Mouse (Mus musculus) c-Kit-positive CD71-negative TER-119-negative erythroid progenitor cells, embryonic 14.5 days (primary cell): ENCODE measurements at regions not wholly inside any gene's neighbourhood (a gene's known extent, or its start where the extent isn't known, plus 50 kb on each side); places are given as distances from the start of the nearest gene placed in this dataset.

Source experiments
- DNase-seq: peaks from one replicate; pipeline ENCODE4 v3.0.0-alpha.2; 2013; ENCODE audit warnings: low read depth

DNA sequence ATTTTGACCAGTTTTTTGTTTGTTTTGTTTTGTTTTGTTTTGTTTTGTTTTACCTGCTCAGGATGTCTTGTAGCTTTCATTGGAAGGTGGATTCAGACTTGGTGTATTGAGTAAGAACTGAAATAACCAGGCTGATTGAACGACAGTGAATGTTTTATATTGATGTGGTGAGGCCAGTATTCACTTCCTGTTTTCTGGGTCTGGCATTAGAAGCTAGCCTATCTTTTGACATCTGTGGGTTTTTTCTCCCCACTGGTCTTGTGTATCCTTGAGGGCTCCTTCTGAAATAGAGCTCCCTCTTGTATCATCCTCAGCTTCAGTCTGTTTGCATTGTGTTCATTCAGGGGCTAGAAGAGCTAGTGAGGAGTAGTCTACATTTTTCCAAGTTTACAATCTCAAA lies 175.5 kb downstream of the 1700129C05Rik start:
- DNase-seq, result no peak

DNA sequence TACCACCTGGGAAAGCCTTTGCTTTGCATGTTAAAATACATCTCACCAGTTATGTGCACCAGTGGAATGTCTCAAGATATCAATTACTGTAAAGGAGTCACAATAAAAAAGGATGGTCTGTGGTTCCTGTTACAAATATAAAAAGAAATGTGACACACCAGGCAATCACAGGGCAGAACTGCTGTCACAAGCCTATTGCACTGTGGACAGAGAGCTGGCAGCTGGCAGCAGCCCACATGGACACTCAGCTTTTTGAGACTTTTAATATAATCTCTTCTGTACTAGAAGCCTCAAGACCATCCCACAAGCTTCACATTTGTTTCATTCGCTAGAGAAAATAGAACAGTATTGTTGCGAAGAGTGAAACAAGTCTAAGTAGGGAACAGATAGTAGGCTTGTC lies 197.7 kb downstream of the 1700129C05Rik start:
- no peak for DNase-seq

DNA sequence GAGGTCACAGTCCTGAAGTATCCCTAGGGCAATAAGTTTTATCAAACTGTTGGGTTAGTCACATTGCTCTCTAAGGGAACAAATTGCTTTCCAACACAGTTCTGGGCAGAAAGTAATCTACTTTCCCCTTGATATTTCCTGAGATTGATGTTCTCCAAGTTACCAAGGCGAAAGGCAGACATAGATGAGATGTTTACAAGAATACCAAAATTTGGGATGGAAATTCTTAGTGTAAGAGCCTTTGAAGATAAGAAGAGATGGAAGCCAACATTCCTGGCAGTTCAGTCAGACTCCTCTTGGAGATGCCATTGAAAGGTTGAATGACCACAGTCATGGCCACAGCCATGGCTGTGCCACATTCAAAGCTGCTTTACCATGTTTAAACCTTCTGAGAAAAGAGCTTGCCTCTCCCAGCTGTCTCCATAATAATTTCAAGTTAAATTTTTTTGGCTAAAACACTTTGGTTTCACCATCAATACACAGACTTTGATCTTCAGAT lies 199.4 kb downstream of the 1700129C05Rik start:
- DNase-seq, result no peak

DNA sequence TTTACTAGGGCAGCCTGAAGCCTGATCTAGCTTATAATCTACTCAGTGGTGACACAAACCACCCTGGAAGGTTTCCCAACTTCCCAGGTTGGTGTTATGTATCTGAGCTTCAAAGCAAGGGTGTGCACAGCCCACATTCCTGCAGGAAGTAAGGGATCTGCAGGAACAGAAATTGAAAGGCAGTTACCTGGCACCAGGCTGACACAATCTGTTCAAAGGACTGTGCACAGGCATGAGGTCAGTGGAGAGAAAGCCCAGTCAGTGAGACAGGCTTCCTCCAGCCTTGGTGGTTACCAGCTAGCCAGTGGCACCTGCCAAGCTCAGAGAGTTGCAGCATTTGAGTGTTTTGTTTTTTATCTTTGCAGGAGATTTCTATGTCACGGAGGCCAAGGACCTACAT lies 203.6 kb downstream of the 1700129C05Rik start:
- DNase-seq, result no peak

DNA sequence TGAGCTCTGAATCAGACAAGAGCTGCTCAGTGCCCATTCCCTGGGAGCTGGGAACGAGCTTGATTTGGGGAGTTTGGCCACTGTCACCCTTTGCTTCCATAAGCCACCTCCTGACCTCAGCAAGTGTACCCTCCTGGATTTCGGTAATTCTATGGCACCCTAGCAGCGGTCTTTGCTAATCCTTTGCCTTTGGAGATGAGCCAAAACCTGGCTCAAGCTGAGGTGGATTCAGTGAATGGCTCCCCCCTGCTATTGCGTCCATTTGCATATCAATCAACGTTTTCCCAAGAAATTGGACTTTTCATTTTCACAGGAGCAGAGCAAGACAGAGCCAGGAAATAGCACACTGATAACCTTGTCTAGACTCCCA lies 204.1 kb downstream of the 1700129C05Rik start:
- no peak for DNase-seq

DNA sequence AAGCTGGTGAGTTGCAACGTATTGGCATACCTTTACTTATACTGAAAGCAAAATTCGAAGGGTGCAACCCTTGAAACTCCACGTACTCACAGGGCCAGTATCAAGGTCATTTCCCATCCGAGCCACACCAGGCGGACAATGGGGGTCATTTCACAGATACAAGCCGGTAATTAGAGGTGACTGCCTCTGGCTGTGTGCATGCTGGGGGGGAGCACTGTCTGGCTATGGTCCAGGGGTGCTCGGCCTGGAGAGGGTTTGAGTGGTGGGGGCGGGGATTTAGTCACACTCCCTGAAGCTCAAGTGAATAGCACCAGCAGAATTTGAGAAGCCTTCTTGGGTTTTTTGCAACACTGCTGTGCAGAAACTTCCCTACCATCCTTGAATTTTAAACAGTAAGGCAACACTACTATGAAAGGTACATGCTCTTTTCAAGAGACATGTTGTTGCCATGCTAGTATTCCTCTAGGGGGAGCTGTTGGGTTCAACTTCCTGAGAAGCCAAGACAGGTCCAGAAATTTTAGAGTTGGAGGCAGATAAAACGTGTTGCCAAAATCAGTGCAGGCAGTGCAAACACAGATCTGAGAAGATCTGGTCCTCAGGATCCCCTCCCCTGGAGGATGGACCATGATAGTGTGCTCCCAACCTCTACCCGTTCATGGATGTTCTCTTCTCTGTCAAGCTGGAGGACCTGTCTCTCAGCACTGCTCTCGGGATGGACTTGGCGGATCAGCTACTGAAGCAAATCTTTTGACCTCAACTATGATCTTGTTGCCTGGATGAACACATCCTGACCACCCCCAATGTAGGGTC lies 204.7 kb downstream of the 1700129C05Rik start:
- no peak for DNase-seq

DNA sequence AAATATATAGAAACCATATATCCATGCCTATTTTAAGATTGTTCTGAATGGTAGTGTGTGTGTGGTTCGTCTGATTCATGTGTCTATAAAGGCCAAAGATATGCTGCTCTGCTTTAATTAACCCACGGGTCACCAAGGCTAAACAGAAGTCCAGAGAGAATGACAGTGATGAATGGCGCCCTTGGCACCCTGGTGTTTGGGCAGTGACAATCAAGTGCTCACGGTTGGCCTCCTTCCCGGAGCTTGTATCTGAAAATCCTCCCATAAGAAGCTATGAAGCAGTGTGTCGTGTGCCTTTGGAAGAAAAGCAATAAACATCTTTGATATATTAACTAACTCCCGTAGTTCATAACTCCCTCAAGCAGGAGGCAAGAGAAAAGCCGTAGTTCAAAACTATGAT lies 205.4 kb downstream of the 1700129C05Rik start:
- DNase-seq, result no peak

DNA sequence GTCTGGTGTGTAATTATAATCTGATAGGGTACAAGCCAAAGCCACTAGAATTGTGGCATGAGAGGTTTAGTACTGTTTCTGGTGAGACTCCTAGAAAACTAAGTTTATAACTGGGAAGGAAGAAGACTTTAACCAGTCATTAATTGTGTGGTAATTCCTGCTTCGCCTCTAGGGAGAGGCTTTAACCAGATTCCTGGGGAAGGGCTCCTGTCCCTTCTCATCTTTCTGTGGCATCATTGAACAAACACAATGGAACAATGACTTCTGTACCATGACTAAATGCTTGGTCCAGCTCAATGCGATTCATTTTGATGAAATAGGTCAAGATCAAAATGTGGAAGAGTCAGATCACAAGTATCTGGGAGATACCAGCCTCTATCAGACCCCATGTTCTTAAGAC lies 206.6 kb downstream of the 1700129C05Rik start:
- no peak for DNase-seq

DNA sequence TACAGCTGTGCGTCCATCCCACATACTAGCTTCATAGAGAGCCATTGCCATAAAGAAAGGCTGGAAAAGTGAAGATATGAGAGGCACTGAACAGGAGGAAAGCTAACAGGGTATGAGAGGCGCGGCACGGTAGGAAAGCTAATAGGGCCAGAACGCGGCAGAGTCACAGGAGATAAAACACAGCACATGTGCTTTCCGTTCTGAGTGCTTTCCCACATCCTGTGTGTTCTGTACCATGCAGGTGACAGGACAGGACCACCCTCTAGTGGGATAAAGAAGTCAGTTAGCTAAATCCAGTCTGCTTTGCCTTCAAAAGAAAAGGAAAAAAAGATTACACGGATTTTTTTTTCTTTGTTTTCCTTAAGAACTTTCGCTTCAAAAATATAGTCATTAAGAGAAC lies 224.8 kb downstream of the 1700129C05Rik start:
- DNase-seq, result no peak

DNA sequence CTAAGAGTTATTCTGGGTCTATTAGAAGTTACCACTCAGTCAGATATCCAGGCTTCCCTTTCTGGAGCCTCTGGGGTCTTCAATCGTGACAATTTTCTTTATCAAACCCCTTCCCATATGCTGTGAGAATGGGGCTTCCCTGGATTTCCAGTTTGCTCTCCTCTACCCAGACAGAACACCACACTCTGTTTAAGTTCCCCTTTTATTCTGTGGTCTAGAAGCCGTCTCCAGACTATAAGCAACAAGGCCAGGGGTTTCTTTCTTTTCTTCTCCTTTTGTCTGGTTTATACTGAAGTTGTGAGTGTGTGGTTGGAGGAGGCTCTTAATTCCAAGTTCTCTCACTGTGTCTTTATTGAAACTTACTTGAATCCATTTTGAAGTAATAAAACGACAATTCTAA lies 225.5 kb downstream of the 1700129C05Rik start:
- DNase-seq, result no peak

DNA sequence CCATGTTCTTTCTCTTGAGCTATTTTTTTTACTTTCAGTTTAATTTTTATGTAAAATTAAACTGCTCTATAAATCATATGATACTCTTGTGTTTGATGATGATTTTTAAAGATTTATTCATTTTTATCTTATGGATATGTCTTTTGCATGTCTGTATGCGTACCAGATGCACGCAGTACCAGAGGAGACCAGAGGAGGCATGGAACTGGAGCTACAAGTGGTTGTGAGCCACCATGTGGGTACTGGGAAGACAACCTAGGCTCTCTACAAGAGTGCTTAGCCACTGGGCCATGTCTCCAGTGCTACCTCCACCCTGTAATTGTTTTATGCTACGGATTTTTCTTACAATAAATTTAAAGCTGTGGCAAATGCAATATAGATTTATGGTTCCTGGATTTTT lies 227.8 kb downstream of the 1700129C05Rik start:
- no peak for DNase-seq

DNA sequence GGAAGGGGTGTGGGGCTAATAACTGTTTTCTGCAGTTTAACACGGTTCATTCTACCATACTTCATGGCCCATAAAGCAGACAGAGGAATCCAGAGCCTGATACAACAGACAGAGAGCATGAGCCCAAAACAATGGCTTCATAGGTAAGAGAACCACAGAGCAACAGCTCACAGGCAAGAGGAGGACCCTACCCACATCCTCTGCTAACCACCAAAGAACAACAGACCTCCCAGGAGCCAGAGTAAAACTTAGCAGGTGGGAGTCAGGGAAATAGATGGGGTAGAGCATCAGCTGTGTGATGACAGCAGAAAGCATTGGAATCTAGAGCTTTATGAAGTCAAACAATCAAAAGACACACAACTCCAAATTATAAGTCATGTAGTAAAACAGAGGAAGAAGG lies 231.8 kb downstream of the 1700129C05Rik start:
- no peak for DNase-seq

DNA sequence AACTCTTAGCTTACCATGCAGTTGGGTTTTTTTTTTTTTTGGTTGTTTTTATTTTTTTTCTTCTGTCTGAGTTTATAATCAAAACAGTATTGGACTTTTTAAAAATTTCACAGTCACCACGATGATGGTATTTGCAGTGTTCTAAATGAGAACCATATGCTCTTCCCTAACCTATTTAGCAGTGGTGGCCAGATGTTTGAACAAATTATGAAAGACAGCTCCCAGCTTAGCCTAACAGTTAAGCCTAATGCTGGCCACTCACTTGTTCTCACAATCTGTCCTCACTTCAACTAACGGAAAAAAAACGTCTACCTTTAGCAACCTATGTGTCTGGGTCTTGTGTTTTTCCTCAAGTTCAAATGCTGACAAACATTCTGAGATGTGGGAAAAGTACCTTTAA lies 234.8 kb downstream of the 1700129C05Rik start:
- no peak for DNase-seq

DNA sequence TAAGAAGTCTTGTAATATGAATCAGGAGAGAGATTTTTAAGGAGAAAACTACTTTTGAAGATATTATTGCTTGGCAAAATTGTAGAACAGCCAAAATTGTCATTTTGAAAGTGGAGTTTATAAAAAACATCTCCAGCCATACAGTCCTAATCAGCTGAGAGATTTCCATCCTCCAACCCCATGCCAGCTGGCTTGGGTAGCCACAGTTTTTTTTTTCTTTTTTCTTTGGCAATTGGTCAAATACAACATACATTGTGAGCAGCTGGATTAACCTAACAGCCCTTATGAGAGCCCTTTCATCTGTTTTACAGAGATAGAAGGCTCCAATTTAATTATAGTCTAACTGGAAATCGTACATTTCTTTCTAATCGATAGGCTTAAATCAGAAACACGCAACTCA lies 235.3 kb downstream of the 1700129C05Rik start:
- DNase-seq, result no peak

DNA sequence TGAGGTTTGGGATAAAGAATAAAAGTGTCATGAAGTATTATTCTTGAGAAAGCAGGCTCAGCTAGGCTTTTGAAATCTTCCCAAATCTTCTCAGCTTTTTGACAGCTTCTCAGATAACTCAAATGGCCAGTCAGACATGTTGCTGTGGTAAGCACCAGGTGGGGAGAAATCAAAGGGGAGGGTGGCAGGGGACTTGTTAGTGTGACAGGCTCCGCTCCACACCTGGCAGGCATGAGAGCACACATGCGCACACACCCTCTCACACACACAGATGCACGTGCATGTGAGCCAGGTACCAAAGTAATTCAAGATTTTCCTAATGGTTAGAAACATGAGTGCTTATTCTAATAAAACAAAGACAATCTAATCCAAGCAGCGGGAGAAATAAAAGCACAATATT lies 236.1 kb downstream of the 1700129C05Rik start:
- DNase-seq, result no peak

DNA sequence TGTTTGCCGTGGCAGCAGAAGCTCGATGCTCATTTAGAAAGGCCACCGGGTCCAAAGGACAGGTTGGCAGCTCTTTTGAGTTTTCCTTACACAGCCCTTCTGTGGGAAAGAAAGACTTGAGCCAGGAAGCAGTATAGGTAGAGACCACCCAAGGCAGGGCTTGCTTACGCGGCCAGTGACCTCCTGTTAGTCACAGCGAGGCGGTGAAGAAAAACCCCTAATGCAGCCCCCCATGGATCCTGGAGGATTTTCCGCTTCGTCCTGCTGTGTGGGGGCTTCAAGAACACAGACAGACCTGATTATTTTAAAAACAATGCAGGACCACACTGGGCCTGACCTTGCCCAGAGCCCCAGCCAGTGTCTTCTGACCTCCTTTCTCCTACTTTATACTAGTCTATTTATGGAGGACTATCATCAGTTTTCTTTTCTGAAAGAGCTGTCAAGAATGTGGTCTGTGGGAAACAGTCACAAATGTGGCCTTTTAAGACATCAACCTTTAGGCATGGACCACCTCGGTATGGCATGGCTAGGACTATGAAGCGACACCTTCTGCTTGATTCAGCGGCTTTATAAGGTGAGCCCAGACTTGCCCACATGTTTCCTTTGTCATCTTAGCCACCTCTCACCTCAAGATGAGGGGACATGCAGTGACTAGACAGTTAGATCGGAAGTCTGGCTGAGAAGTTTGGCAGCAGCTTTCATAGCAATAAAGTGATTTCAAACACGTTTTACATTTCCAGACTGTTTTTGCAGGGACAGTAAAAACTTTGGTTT lies 274.3 kb downstream of the 1700129C05Rik start:
- no peak for DNase-seq

DNA sequence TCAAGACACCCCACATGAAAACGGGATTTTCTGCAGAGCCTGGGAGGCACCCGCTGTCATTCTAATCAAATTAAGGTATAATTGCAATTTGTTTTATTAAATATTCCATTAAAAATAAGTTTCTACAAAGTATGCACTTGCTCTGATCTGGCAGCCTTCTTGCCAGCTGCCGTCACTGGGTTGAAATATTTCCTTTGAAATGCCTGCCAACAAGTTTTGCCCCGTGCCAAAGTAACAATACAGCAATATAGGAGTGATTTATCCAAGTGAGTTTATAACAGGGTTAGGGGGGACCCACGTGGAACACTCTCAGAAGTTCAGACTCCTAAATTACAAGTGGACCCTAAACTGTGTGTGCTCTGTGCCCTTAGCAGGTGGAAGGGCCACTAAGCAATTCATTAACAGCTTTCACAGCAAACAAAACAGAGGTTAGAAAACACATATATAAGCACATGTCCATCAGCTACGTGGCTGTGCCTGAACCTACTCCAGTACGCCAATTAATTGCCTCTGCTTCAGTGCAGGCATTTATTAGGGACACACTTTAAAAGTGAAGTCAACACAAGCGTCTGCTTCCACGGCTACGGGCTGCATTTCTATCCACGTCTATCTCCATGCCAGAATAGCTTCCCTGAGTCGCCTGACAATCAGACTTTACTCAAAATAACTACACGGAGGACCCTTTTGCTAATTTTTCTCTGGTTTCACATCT lies 275.1 kb downstream of the 1700129C05Rik start:
- DNase-seq, result no peak

DNA sequence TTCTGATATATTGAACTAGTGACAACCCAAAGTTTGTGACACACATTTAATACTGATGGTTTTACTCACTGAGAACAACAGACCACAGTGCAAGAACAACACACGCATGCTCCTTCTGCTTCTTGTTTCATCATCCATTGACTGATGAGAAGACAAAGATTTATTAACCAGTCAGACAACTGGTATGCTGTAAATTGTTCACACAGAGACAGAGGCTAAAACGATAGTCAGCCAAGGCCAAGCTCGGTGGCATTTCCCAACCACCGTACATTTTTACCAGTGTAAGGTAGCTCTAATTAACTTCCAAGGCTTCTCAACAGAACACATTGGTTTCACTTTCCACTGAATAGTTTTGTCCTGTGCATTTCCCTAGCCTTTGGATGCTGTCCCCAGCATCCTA lies 287.8 kb downstream of the 1700129C05Rik start:
- no peak for DNase-seq

DNA sequence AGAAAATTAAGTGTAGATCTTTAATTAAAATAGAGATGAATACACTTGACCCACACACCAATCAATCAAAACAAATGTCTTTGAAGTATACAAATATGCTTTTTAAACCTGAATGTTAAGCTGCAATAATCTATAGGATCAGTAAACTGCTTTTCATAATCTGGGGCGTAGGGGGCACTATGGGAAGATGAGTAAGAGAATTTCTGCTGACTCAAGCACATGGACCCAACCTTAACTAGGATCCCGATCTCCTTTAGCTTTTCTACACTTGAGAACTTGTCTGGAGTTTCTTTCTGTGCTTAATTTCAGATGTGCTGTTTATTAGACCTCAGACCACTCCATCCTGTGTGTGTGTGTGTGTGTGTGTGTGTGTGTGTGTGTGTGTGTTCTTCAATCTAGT lies 298.1 kb downstream of the 1700129C05Rik start:
- no peak for DNase-seq

DNA sequence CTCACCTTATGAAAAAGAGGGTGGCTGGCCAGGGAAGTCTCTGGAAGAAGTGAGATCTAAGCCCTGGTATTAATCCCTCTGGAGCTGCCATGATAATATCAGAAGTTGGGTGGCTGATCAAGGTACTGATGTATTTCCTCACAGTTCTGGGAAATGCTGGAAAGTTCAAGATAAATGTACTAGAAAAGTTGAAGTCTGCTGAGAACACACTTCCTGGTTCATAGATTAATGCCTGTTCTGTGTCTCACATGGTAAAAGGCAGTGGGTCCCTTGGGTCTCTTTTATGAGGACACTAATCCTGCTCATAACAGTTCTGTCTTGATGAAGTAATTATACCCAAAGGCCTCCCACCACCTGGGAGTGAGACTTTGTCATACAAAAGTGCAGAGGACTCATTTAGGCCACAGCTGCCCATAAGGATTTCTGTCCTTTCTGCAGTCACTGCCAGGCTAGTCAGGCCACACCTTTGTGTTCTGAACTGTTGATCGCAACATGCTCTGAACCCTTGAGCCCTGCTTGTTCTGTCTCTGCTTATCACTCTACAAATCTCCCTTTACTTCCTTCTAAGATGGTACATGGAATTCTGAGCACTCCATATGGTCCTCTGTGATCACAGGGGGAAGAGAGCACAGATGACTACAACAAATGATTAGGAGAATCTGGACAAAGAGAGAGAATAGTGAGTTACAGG lies 300.4 kb downstream of the 1700129C05Rik start:
- DNase-seq, result no peak

DNA sequence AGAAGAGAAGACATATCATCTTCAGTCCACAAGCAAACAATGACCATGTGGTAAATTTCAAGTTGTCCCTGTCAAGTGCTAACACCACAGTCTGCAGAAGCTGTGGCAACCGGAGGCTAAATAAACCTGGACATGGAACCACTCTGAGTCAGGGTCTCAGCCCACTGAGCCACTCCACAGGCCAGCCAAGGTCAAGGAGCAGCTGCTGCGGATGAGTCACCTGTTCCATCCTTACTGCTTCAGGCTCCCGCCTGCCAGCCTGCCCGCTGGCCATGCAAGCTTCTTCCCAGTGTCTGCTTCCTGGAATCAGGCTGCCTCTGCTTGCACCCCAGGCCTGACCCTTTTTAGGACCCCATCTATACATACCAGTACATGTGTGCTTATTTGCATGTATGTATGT lies 319.8 kb downstream of the 1700129C05Rik start:
- DNase-seq, result no peak

DNA sequence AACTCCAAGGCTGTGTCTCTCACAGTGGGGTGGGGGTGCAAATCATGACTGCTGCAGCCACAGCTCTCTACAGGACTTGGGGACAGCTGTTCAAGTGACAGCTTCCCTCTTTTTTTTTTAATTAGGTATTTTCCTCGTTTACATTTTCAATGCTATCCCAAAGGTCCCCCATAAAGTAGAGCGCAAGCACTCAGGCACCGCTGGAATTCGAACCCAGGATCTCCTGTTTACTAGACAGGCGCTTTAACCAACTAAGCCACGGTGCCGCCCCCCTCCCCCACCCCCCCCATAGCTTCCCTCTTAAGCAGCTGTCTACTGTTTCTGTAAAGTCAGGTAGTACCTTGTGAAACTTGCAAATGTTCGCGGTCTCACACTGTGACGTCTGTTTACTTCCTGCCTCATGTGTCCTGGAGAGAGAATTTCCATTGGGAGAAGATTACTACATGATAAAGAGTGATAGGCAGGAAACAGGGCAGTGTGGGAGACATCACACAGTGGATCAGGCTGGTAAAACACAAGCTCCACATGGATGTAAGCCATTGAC lies 324.7 kb downstream of the 1700129C05Rik start:
- DNase-seq, result peak; percentile 5
